Mouse (Mus musculus): ENCODE data around the gene Zfp667. TPM values are rescaled to one million over a fixed set of nuclear protein-coding genes. Genes with fewer than 3 reads are reported as not detected.
"Not testable (repeated sequence)": the region's sequence is repeated elsewhere in the genome, so short reads cannot be mapped to it uniquely, and the experiment has no call there.

Zfp667 gene
- polyA plus RNA-seq, 1 experiment = 8.8 TPM

DNA sequence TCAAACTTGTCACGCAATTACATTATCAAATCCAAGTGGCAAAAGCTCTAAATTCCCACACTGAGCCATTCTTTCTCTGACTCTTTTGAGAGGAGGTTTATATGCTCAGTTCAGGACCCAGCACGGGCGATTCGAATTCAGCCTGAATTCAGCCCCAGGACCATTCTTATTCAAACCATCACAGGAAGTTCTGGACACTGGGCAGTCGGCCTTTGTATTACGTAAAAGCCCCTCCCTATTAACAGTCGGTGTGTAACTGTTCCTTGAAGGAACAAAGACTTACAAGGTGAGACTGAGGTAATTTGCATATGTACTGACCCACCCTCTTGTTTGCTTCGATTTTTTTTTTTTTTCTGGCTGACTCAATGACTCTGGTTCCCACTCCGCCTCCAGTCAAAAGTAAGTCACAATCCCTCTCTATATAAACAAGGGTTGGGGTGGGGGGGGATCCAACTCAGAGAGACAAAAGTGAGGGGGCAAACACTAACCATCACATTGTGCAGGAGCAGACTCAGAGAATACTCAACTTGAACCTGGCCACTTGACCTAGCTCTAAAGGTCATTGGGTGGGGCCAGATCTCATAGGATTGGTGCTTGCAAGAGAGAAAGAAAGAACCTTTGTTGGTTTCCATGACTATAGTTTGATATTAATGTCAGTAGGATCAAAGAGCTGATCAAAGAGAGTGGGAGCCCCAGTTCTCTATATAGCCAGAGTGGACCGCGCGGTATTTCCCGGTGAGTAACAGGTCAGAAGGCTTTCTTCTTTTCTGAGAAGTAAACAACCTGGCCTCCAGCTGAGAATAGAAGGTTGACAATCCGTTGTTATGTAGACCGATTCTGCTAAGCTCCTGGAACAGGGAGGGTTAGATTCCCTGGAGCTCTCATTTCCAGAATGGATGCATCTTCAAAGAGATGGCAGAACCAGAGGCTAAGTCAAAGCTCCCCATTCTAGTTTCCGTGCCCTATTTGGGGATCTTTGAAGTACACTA, 27.9 kb upstream of the Zfp667 start:
- no peak for DNase-seq
- no peaks in the 10 kb centered on the region for H3K4me1 ChIP-seq (ENCODE audit: control insufficient read depth, insufficient read depth, low read length)
- 28% methylated on average over 16 of the region's 16 CpGs for WGBS

DNA sequence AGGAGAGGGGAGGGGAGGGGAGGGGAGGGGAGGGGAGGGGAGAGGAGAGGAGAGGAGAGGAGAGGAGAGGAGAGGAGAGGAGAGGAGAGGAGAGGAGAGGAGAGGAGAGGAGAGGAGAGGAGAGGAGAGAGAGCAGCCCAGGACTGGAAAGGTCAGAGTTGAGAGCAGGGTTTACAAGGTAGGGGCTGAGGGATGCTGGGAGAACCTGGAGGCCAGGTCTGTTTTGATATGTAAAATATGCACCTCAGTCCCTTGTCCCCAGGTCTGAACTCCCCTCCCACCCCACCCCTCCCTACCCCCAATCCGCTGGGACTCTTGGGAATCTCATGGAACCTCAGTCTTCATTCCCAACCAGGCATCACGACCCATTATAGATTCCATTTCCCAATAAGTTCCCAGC, 26.4 kb upstream of the Zfp667 start:
- not testable (repeated sequence) for H3K27me3 ChIP-seq (ENCODE audit: control insufficient read depth, insufficient read depth, low read length); H3K4me3 ChIP-seq (replicated peaks; ENCODE audit: insufficient read depth, low read depth, low read length); DNase-seq; H3K27ac ChIP-seq (ENCODE audit: insufficient read depth, low read length); H3K4me1 ChIP-seq (ENCODE audit: control insufficient read depth, insufficient read depth, low read length)
- 47% methylated on average over 2 of the region's 2 CpGs for WGBS

More for the DNA sequence above, 27.9 kb upstream of the Zfp667 start:
- Histone ChIP-seq H3K27ac (ENCODE audit: insufficient read depth, low read length) (no peak overlapping the region), H3K27me3 (ENCODE audit: control insufficient read depth, insufficient read depth, low read length) (no peaks in the 10 kb centered on the region), H3K4me3 (replicated peaks; ENCODE audit: insufficient read depth, low read depth, low read length) (no peak overlapping the region)
- TF ChIP-seq CTCF (IDR thresholded peaks at IDR 0.05; ENCODE audit: borderline replicate concordance, insufficient read depth, low read depth, low read length) (no peak), POLR2A (IDR thresholded peaks at IDR 0.05; ENCODE audit: borderline replicate concordance, insufficient read depth, low read length) (no peak)

DNA sequence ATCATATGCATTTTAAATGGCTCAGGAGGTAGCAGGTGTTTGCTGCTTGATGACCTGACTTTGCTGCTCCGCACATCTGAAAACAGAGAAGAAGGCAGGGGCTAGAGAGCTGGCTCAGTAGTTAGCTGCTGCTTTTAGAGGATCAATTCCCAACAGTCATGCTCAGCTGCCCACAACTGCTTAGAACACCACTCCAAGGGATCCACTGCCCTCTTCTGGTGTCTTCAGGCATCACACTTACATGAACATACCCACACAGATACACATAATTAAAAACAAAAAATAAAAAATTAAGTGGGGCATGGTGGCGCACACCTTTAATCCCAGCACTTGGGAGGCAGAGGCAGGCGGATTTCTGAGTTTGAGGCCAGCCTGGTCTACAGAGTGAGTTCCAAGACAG, 24.3 kb upstream of the Zfp667 start:
- H3K27me3 ChIP-seq (ENCODE audit: control insufficient read depth, insufficient read depth, low read length) = no peaks in the 10 kb centered on the region
- no peaks in the 10 kb centered on the region for H3K4me1 ChIP-seq (ENCODE audit: control insufficient read depth, insufficient read depth, low read length)
- TF ChIP-seq POLR2A (IDR thresholded peaks at IDR 0.05; ENCODE audit: borderline replicate concordance, insufficient read depth, low read length) (no peak), CTCF (IDR thresholded peaks at IDR 0.05; ENCODE audit: borderline replicate concordance, insufficient read depth, low read depth, low read length) (no peak)
- no peak for DNase-seq
- 85% methylated on average over 3 of the region's 3 CpGs for WGBS
- no peak overlapping the region for H3K27ac ChIP-seq (ENCODE audit: insufficient read depth, low read length)
- H3K4me3 ChIP-seq (replicated peaks; ENCODE audit: insufficient read depth, low read depth, low read length) = no peak overlapping the region

DNA sequence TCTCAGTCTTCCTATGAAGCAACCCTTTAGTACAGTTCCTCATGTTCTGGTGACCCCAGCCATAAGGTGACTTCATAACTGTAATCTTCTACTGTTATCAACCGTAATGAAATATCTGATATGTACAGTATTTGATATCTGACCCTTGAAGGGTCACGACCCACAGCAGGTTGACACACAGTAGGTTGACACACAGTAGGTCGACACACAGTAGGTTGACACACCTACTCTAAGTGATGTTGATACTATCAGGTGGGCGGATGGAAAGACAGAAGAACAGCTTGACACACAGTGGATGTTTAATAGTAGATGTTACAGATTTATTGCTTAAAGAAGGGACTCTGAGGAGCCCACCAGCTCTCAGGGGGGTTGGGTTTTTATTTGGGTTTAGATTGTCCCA, 23.4 kb upstream of the Zfp667 start:
- 75% methylated on average over 4 of the region's 4 CpGs for WGBS
- TF ChIP-seq POLR2A (IDR thresholded peaks at IDR 0.05; ENCODE audit: borderline replicate concordance, insufficient read depth, low read length) (no peak), CTCF (IDR thresholded peaks at IDR 0.05; ENCODE audit: borderline replicate concordance, insufficient read depth, low read depth, low read length) (no peak)
- no peak for DNase-seq
- Histone ChIP-seq H3K4me1 (ENCODE audit: control insufficient read depth, insufficient read depth, low read length) (no peaks in the 10 kb centered on the region), H3K4me3 (replicated peaks; ENCODE audit: insufficient read depth, low read depth, low read length) (no peak overlapping the region), H3K27me3 (ENCODE audit: control insufficient read depth, insufficient read depth, low read length) (no peaks in the 10 kb centered on the region), H3K27ac (ENCODE audit: insufficient read depth, low read length) (no peak overlapping the region)

DNA sequence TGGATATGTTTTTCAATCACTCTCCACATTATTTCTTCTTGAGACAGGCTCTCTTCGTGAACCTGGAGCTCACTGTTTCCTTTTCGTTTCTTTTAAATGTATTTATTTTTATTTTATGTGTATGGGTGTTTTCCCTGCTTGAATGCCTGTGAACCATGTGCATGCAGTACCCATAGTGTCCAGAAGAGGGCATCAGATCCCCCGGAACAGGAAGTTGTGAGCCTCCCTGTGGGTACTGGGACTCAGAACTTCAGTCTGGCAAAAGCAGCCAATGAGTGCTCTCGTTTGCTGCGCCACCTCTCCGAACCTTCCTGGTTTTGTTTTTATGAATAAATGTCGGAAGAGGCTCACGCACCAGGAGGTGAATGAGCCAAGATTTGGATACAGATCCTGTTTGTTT, 20.7 kb upstream of the Zfp667 start:
- Histone ChIP-seq H3K27me3 (ENCODE audit: control insufficient read depth, insufficient read depth, low read length) (no peaks in the 10 kb centered on the region), H3K27ac (ENCODE audit: insufficient read depth, low read length) (no peak overlapping the region), H3K4me3 (replicated peaks; ENCODE audit: insufficient read depth, low read depth, low read length) (no peak overlapping the region), H3K4me1 (ENCODE audit: control insufficient read depth, insufficient read depth, low read length) (no peaks in the 10 kb centered on the region)
- TF ChIP-seq CTCF (IDR thresholded peaks at IDR 0.05; ENCODE audit: borderline replicate concordance, insufficient read depth, low read depth, low read length) = peak; percentile 21; the same call in 1 of the 2 replicates
- no peak for TF ChIP-seq POLR2A (IDR thresholded peaks at IDR 0.05; ENCODE audit: borderline replicate concordance, insufficient read depth, low read length)
- 62% methylated on average over 8 of the region's 8 CpGs for WGBS
- DNase-seq = no peak

DNA sequence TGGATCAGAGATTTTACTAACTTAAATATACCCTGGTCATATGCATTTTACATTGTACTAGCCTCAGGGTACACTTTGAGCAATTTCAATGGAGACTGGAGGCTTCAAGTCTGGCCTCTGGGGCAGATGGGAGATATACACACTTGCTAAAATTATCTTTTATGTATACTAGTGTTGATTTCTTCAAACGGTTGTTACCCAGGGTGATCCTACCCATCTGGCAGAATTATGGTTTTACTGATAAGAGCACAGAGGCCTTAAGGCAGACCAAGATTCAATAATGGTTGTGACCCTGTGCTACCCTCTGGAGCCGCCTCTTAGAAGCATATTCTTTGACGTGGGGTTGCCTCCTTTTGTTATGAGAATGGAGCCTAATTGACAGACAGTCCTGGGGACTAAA, 8.5 kb upstream of the Zfp667 start:
- H3K4me1 ChIP-seq (ENCODE audit: control insufficient read depth, insufficient read depth, low read length) = no peaks in the 10 kb centered on the region
- H3K27ac ChIP-seq (ENCODE audit: insufficient read depth, low read length) = no peak overlapping the region
- no peak for TF ChIP-seq POLR2A (IDR thresholded peaks at IDR 0.05; ENCODE audit: borderline replicate concordance, insufficient read depth, low read length)
- no peak for TF ChIP-seq CTCF (IDR thresholded peaks at IDR 0.05; ENCODE audit: borderline replicate concordance, insufficient read depth, low read depth, low read length)
- no peaks in the 10 kb centered on the region; the same call in 1 of the 2 replicates for H3K27me3 ChIP-seq (ENCODE audit: control insufficient read depth, insufficient read depth, low read length)
- 60% methylated on average over 3 of the region's 3 CpGs for WGBS
- DNase-seq = no peak
- no peak overlapping the region for H3K4me3 ChIP-seq (replicated peaks; ENCODE audit: insufficient read depth, low read depth, low read length)

DNA sequence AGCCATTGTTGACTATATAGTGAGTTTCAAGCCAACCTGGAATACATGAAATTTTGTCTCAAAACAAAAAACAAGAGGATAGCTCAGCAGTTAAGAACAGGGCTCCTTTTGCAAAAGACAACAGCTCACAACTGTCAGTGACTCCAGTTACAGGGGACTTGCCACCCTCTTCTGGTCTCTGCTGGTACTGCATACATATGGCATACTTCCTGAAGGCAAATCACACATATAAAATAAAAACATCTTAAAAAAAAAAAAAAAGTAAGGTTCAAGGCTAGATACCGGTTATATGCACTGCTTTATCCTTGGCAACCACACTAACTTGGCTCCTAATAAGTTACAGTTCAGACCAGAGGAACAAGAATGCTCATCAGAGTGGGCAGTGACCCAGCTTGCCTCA, 3.6 kb upstream of the Zfp667 start:
- TF ChIP-seq POLR2A (IDR thresholded peaks at IDR 0.05; ENCODE audit: borderline replicate concordance, insufficient read depth, low read length) = no peak
- peak; percentile 76 for TF ChIP-seq CTCF (IDR thresholded peaks at IDR 0.05; ENCODE audit: borderline replicate concordance, insufficient read depth, low read depth, low read length)
- peak overlapping the region; percentile 54 for H3K4me3 ChIP-seq (replicated peaks; ENCODE audit: insufficient read depth, low read depth, low read length)
- H3K27ac ChIP-seq (ENCODE audit: insufficient read depth, low read length) = no peak overlapping the region; the same call in 1 of the 2 replicates
- H3K4me1 ChIP-seq (ENCODE audit: control insufficient read depth, insufficient read depth, low read length) = 0 out of 2 replicates have a peak, but pooled peaks cover 3% of the 10 kb centered on the region
- 0% methylated on average over 1 of the region's 1 CpGs for WGBS
- DNase-seq = peak; percentile 73 to 74
- no peaks in the 10 kb centered on the region for H3K27me3 ChIP-seq (ENCODE audit: control insufficient read depth, insufficient read depth, low read length)

Data from cerebellum, adult 2 months (tissue).